Mouse (Mus musculus) E14TG2a.4 (cell line): ENCODE data around the gene Lamc2.

Experiments
- CTCF ChIP-seq: conservative IDR thresholded peaks from 2 replicates; pipeline ENCODE4 v1.5.1; 2014; ENCODE audit warnings: low read length
- NANOG ChIP-seq: IDR thresholded peaks from 2 replicates; pipeline ENCODE4 v1.6.1; 2014; ENCODE audit warnings: borderline replicate concordance, low read length, mixed read lengths
- POU5F1 ChIP-seq: IDR thresholded peaks from 2 replicates; pipeline ENCODE4 v1.6.1; 2014; ENCODE audit warnings: low read length, borderline replicate concordance

- no peak for TF ChIP-seq CTCF
- TF ChIP-seq POU5F1, result no peak
- TF ChIP-seq NANOG, result no peak
Observed at GRCm38 (mm10) chr1:153180586-153181289, 5.5 kb downstream of the Lamc2 start.
